Mouse (Mus musculus) myocyte (in vitro differentiated cells): ENCODE data around the gene Gm16253.

Experiments used
- CEBPB ChIP-seq: IDR thresholded peaks from 2 replicates; pipeline ENCODE4 v1.6.1; 2011; ENCODE audit warnings: mild to moderate bottlenecking, moderate library complexity; ENCODE audit not compliant: poor library complexity, insufficient read depth, severe bottlenecking
- E2F4 ChIP-seq: IDR thresholded peaks from one replicate; pipeline ENCODE4 v1.6.1; 2011; ENCODE audit warnings: mild to moderate bottlenecking, control low read depth, moderate library complexity; ENCODE audit not compliant: insufficient read depth
- MAX ChIP-seq: IDR thresholded peaks from one replicate; pipeline ENCODE4 v1.6.1; 2011; ENCODE audit warnings: low read depth, mild to moderate bottlenecking, control low read depth
- MYOD1 ChIP-seq, 3 experiments: IDR thresholded peaks; one replicate each; pipeline ENCODE4 v1.6.1; 2011; ENCODE audit warnings: control low read depth in 2 of 3, low read depth in 2 of 3, mild to moderate bottlenecking in 2 of 3, moderate library complexity in 1 of 3; ENCODE audit not compliant: insufficient read length in 2 of 3, control insufficient read depth in 1 of 3
- MYOG ChIP-seq, 3 experiments: IDR thresholded peaks; one replicate each; pipeline ENCODE4 v1.6.1; 2011; ENCODE audit warnings: control low read depth in 2 of 3, low read depth in 2 of 3, mild to moderate bottlenecking in 2 of 3; ENCODE audit not compliant: insufficient read length in 2 of 3, control insufficient read depth in 1 of 3, insufficient read depth in 1 of 3
- POLR2A ChIP-seq: IDR thresholded peaks from one replicate; pipeline ENCODE4 v1.6.1; 2011; ENCODE audit warnings: low read depth, mild to moderate bottlenecking, control low read depth, moderate library complexity; ENCODE audit not compliant: insufficient read length
- POLR2AphosphoS2 ChIP-seq: IDR thresholded peaks from one replicate; pipeline ENCODE4 v1.6.1; 2011; ENCODE audit warnings: low read depth, control low read depth; ENCODE audit not compliant: insufficient read length
- REST ChIP-seq: IDR thresholded peaks from one replicate; pipeline ENCODE4 v1.6.1; 2011; ENCODE audit warnings: mild to moderate bottlenecking, control low read depth, moderate library complexity; ENCODE audit not compliant: insufficient read depth, insufficient read length
- SRF ChIP-seq: IDR thresholded peaks from one replicate; pipeline ENCODE4 v1.6.1; 2011; ENCODE audit warnings: low read depth; ENCODE audit not compliant: control insufficient read depth, insufficient read length
- TCF12 ChIP-seq: IDR thresholded peaks from one replicate; pipeline ENCODE4 v1.6.1; 2011; ENCODE audit warnings: mild to moderate bottlenecking, control low read depth; ENCODE audit not compliant: poor library complexity, insufficient read depth, severe bottlenecking
- TCF3 ChIP-seq: IDR thresholded peaks from one replicate; pipeline ENCODE4 v1.6.1; 2011; ENCODE audit warnings: low read depth, control low read depth; ENCODE audit not compliant: insufficient read length
- USF1 ChIP-seq: IDR thresholded peaks from one replicate; pipeline ENCODE4 v1.6.1; 2011; ENCODE audit warnings: low read depth, mild to moderate bottlenecking, control low read depth, moderate library complexity

DNA sequence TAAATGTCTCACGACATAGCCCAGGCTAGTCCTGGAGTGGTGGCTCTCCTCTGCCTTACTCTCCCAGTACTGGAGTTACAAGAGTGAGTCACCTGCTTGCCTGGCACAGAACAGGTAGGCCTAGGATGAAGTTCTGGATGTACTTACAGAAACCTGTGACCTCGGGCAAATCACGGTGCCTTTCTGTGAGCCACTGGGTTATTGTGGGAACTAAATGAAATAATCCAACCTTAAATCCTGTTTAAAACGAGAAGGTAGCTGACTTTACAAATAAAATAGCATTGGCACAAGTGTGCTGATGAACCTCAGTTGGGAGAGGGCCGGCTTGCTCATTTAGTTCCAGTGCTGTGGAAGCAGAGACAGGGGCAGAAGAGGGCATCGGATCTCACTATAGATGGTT lies 22.5 kb upstream of the Gm16253 start:
- no peak for TF ChIP-seq POLR2A
- TF ChIP-seq CEBPB = no peak
- no peak for TF ChIP-seq REST
- TF ChIP-seq TCF12 = no peak
- TF ChIP-seq E2F4 = no peak
- no peak for TF ChIP-seq USF1
- no peak for TF ChIP-seq POLR2AphosphoS2
- TF ChIP-seq MAX = no peak
- no peak for TF ChIP-seq SRF
- TF ChIP-seq MYOD1 (IDR thresholded peaks at IDR 0.05; ENCODE audit: control insufficient read depth in 1 of 3, insufficient read length in 2 of 3, low read depth in 2 of 3) = no peak
- no peak for TF ChIP-seq MYOG (IDR thresholded peaks at IDR 0.05; ENCODE audit: control insufficient read depth in 1 of 3, insufficient read depth in 1 of 3, insufficient read length in 2 of 3, low read depth in 2 of 3)
- TF ChIP-seq TCF3 = no peak
